Mouse (Mus musculus) lung, adult 2 months (tissue): ENCODE data around the gene Rhog.

Experiments
- CTCF ChIP-seq: fragments of 200-500 bp; IDR thresholded peaks from 2 replicates; pipeline ENCODE4 v1.5.1; 2011; ENCODE audit warnings: mild to moderate bottlenecking, low read length, control low read depth; ENCODE audit not compliant: insufficient read depth
- POLR2A ChIP-seq: fragments of 200-500 bp; IDR thresholded peaks from 2 replicates; pipeline ENCODE4 v1.6.1; 2011; ENCODE audit warnings: low read depth, mild to moderate bottlenecking, control low read depth, low read length, borderline replicate concordance; ENCODE audit errors: extremely low read depth

GRCm38 (mm10) chr7:102302471-102302870, 46.6 kb upstream of the Rhog start:
- TF ChIP-seq POLR2A (no peak), CTCF (no peak)
